Mouse (Mus musculus) liver, embryonic 14.5 days (tissue): ENCODE results near the gene Igf2bp2. TPM values are rescaled to one million over a fixed set of nuclear protein-coding genes. Genes with fewer than 3 reads are reported as not detected.

Experiments used
- ATAC-seq: fragments of 200-750 bp; cut with Nextera tagmentation; 2 replicates; pipeline ENCODE4 v1.8.0; 2017; ENCODE audit warnings: moderate number of reproducible peaks, mild to moderate bottlenecking, moderate library complexity; ENCODE audit not compliant: insufficient read depth
- DNase-seq, 3 experiments: peaks; one replicate each; pipeline ENCODE4 v3.0.0-alpha.2; 2012 to 2013; ENCODE audit warnings: low read depth in 3 of 3, low spot score in 3 of 3
- H3K27ac ChIP-seq: fragments of 300-500 bp; sonication (generic); 2 replicates; pipeline ENCODE4 v1.5.1; 2014; ENCODE audit warnings: moderate library complexity, mild to moderate bottlenecking, control low read depth, inconsistent platforms
- H3K27me3 ChIP-seq: fragments of 300-500 bp; sonication (generic); 2 replicates; pipeline ENCODE4 v1.6.1; 2014; ENCODE audit warnings: mild to moderate bottlenecking, low read length, moderate library complexity; ENCODE audit not compliant: control insufficient read depth, insufficient read depth
- H3K36me3 ChIP-seq: fragments of 300-500 bp; sonication (generic); replicated peaks from 2 replicates; pipeline ENCODE4 v1.6.1; 2014; ENCODE audit warnings: low read depth; ENCODE audit not compliant: control insufficient read depth, insufficient read depth
- H3K4me1 ChIP-seq, 2 experiments: fragments of 200-500 bp in 1 of 2; fragments of 300-500 bp in 1 of 2; sonication (generic) in 1 of 2; replicated peaks; 2 replicates each; pipeline ENCODE4 v1.6.1; 2012 to 2014; ENCODE audit warnings: antibody characterized with exemption in 1 of 2, inconsistent platforms in 1 of 2, low read length in 1 of 2; ENCODE audit not compliant: control insufficient read depth in 2 of 2, insufficient read depth in 2 of 2
- H3K4me2 ChIP-seq: fragments of 300-500 bp; sonication (generic); 2 replicates; pipeline ENCODE4 v1.6.1; 2014; ENCODE audit warnings: low read depth, mild to moderate bottlenecking, control low read depth, moderate library complexity
- H3K4me3 ChIP-seq, 2 experiments: fragments of 200-500 bp in 1 of 2; fragments of 300-500 bp in 1 of 2; sonication (generic) in 1 of 2; 2 replicates each; pipeline ENCODE4 v1.5.1; 2012 to 2014; ENCODE audit warnings: low read depth in 2 of 2, low read length in 2 of 2, mild to moderate bottlenecking in 2 of 2, control low read depth in 1 of 2, inconsistent platforms in 1 of 2, moderate library complexity in 1 of 2; ENCODE audit not compliant: insufficient read depth in 1 of 2
- H3K9ac ChIP-seq: fragments of 300-500 bp; sonication (generic); replicated peaks from 2 replicates; pipeline ENCODE4 v1.6.1; 2014; ENCODE audit warnings: mild to moderate bottlenecking, control low read depth, moderate library complexity
- H3K9me3 ChIP-seq: fragments of 300-500 bp; sonication (generic); 2 replicates; pipeline ENCODE4 v1.6.1; 2016; ENCODE audit warnings: low read length, mixed read lengths; ENCODE audit not compliant: control insufficient read depth
- CTCF ChIP-seq: IDR thresholded peaks from 2 replicates; pipeline ENCODE4 v1.5.1; 2016; ENCODE audit warnings: antibody characterized with exemption, low read depth, control low read depth
- EP300 ChIP-seq: IDR thresholded peaks from 2 replicates; pipeline ENCODE4 v1.6.1; 2016; ENCODE audit warnings: antibody characterized with exemption, low read depth
- WGBS: fragments of 180-500 bp; shearing (Covaris S2); extraction: QIAGEN DNeasy Blood & Tissue Kit; methylation state at CpG from one replicate; pipeline ENCODE4 v1.1.7; 2014; ENCODE audit not compliant: insufficient replicate concordance; 5-methylcytosine and 5-hydroxymethylcytosine counted together
- polyA plus RNA-seq, 2 experiments: library from polyadenylated mRNA; depleted of rRNA in 1 of 2; stranded (reverse) in 1 of 2; unstranded in 1 of 2; fragments of >200 nt; fragmentation: Nextera tagmentation in 1 of 2; extraction: Ambion mirVana in 1 of 2; gene quantifications; 2 replicates each; pipeline versions ENCODE4 v1.2.1 to v1.2.3; 2012 to 2014

The Igf2bp2 gene
- polyA plus RNA-seq, 2 experiments, result 3.7 to 7.3 TPM

GRCm38 (mm10) chr16:22160386-22161145 is 2.5 kb downstream of the Igf2bp2 start:
- Histone ChIP-seq H3K27me3 (peaks cover 48% of the 10 kb centered on the region), H3K9ac (no peak overlapping the region), H3K4me2 (peak overlapping the region; percentile 65), H3K9me3 (no peaks in the 10 kb centered on the region), H3K4me3 (peak overlapping the region in 1 of 2 experiments; percentile 65; a peak in 2 of 4 replicates), H3K36me3 (no peaks in the 10 kb centered on the region), H3K4me1 (no peaks in the 10 kb centered on the region), H3K27ac (no peak overlapping the region)
- 4% methylated on average over 16 of the region's 16 CpGs for WGBS
- ATAC-seq (no peak), DNase-seq (no peak)
- no peak for TF ChIP-seq CTCF
- no peak for TF ChIP-seq EP300

DNA sequence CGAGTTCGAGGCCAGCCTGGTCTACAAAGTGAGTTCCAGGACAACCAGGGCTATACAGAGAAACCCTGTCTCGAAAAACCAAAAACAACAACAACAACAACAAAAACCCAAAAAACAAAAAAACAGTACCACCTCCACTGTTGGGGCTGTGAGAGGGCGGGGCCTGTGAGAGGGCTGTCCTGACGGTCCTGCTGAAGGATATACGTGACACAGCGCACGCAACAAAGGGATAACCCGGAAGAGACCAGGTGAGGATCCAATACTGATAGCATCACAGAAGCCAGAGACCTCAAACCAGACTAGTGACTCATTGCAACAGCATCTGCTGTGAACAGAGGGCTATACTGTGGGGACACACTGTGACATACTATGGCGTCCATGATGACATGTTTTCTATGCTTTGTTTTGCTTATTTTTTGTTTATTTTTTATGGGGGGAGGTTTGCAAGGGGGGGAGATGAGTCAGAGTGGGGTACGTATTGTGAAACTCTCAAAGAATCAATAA is 10.1 kb downstream of the Igf2bp2 start:
- no peaks in the 10 kb centered on the region for H3K9me3 ChIP-seq
- H3K4me2 ChIP-seq, result no peak overlapping the region
- ATAC-seq (no peak), DNase-seq (no peak)
- H3K27me3 ChIP-seq, result no peaks in the 10 kb centered on the region
- no peak overlapping the region for H3K4me3 ChIP-seq
- TF ChIP-seq EP300 (no peak), CTCF (no peak)
- no peaks in the 10 kb centered on the region for H3K36me3 ChIP-seq
- H3K27ac ChIP-seq, result no peak overlapping the region
- WGBS, result 65% methylated on average over 11 of the region's 11 CpGs
- no peak overlapping the region for H3K9ac ChIP-seq
- no peaks in the 10 kb centered on the region; a peak in 1 of 4 replicates for H3K4me1 ChIP-seq

DNA sequence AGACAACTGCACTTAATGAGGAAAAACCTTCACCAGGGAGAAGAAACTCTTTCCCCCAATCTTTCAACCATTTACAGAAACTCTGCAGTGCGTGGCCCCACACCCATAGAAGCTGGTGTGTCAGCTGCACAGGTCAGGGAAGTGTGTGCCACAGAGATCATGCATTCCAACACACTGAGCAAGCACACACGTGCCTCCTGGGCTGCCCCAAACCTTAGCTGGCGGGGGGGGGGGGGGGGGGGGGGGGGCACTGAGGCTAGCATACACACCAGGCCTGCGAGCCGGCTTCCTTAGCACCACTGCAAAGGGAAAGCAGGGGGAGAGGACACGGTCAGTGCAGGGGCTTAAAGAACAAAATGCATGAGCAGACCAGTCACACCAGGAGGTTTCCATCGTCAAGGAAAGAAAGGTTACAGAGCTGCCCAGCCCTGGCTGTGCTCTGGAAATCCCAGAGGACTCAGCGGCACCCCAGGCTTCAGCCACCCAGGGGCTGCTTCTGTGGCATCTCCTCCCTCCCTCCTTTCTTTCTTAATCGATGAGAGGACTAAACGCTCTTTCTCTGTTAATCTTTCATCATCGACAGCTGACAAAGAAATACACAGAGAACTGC is 11.3 kb downstream of the Igf2bp2 start:
- H3K9me3 ChIP-seq, result no peaks in the 10 kb centered on the region
- no peak overlapping the region for H3K27ac ChIP-seq
- 51% methylated on average over 10 of the region's 11 CpGs for WGBS
- DNase-seq (no peak), ATAC-seq (no peak)
- no peak overlapping the region for H3K4me2 ChIP-seq
- no peaks in the 10 kb centered on the region for H3K27me3 ChIP-seq
- no peaks in the 10 kb centered on the region for H3K36me3 ChIP-seq
- H3K4me3 ChIP-seq, result no peak overlapping the region
- no peak overlapping the region for H3K9ac ChIP-seq
- TF ChIP-seq EP300 (no peak), CTCF (no peak)
- no peaks in the 10 kb centered on the region; a peak in 1 of 4 replicates for H3K4me1 ChIP-seq

DNA sequence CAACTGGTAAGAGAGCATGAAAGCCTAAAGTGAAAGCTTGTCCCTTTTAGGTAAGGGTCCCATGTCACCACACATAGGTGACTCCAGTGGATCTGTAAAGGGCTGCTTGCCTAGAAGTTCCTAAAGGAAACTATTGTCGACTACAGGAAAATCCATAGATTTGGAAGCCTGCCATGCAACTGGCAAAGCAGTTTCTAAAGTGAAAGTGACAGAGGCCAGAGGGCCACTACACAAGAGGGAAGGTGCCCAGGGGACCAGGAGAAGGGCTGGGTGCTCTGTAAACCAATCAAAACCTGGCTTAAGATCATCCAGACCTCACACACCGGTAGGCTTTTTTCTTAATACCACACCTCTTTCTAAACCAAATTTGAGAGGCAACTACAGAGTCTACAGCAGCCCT is 12.7 kb downstream of the Igf2bp2 start:
- TF ChIP-seq EP300, result no peak
- no peak for TF ChIP-seq CTCF
- Histone ChIP-seq H3K9ac (no peak overlapping the region), H3K36me3 (no peaks in the 10 kb centered on the region), H3K4me1 (no peaks in the 10 kb centered on the region; a peak in 1 of 4 replicates), H3K4me3 (no peak overlapping the region), H3K4me2 (no peak overlapping the region), H3K27ac (no peak overlapping the region), H3K27me3 (no peaks in the 10 kb centered on the region), H3K9me3 (no peaks in the 10 kb centered on the region)
- ATAC-seq (no peak), DNase-seq (no peak)
- 46% methylated on average over 2 of the region's 2 CpGs for WGBS

DNA sequence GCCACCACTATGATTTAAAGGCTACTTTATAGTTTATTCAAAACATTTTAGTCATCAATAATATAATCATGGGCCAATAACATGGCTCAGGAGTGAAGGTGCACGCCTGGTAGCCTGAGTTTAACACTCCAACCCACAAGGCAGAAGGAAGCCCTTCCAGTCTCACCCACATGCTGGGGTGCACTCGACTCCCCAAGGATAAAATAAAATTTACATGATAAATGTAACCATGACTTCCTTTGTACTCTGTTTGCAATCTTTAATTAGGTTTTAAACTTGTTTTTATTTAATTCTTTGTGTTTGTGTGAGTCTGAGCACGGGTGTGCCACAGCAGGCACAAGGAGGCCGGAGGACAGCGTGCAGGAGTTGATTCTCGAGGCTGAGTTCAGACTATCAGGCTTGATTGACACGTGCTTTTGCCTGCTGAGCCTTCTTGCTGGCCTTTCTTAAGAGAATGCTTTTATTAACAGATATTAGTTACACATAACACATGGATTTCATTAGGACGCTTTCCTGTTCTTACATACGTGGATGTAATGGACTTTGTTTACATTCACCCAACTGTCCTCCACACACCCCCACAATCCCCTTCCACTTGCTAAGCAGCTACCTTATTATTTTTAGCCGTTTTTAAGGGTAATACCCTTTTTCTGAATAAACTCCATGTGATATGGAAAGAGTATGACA is 13.3 kb downstream of the Igf2bp2 start:
- no peak overlapping the region for H3K4me3 ChIP-seq
- H3K4me2 ChIP-seq, result no peak overlapping the region
- ATAC-seq, result no peak

More for the DNA sequence above, 13.3 kb downstream of the Igf2bp2 start:
- Histone ChIP-seq H3K36me3 (no peaks in the 10 kb centered on the region), H3K9me3 (no peaks in the 10 kb centered on the region), H3K27ac (no peak overlapping the region), H3K9ac (no peak overlapping the region), H3K27me3 (no peaks in the 10 kb centered on the region), H3K4me1 (peaks cover 0 to 3% of the 10 kb centered on the region in 2 experiments; a peak in 1 of 4 replicates)
- no peak for TF ChIP-seq CTCF
- no peak for TF ChIP-seq EP300
- DNase-seq, result no peak
- WGBS, result 58% methylated on average over 10 of the region's 10 CpGs
